Mouse (Mus musculus): ENCODE data around the gene Prrg2. TPM values are rescaled to one million over a fixed set of nuclear protein-coding genes. Genes with fewer than 3 reads are reported as not detected.

Prrg2 gene
- polyA plus RNA-seq, 1 experiment from 2014 or later: 24.7 TPM

- peak; percentile 95 for ATAC-seq (ENCODE audit: insufficient read depth, low FRiP score)
- Histone ChIP-seq H3K27me3 (ENCODE audit: control insufficient read depth, insufficient read depth, low read length) (no peaks in the 10 kb centered on the region), H3K4me1 (ENCODE audit: control insufficient read depth, insufficient read depth, low read length) (peaks cover 8% of the 10 kb centered on the region), H3K9me3 (replicated peaks; ENCODE audit: control insufficient read depth, low read length) (no peaks in the 10 kb centered on the region), H3K4me3 (replicated peaks; ENCODE audit: low read length) (peak within 1 kb of the TSS; percentile 49), H3K4me2 (ENCODE audit: low read depth, low read length) (peak within 1 kb of the TSS; percentile 56), H3K27ac (ENCODE audit: low read length) (peak within 1 kb of the TSS; percentile 90), H3K36me3 (ENCODE audit: control insufficient read depth, insufficient read depth, low read length) (0 out of 2 replicates have a peak, but pooled peaks cover 3% of the 10 kb centered on the region), H3K9ac (ENCODE audit: low read length) (peak within 1 kb of the TSS; percentile 81)
- under 1% methylated on average over 16 of the region's 16 CpGs for WGBS
Measured at GRCm38 (mm10) chr7:45092048-45092447, 29.6 kb upstream of the Prrg2 start, which contains the start of gene Rcn3. Gene Rcn3, minus strand, starts transcription at chr7:45092221.

- peak overlapping the region; percentile 90 for H3K27ac ChIP-seq (ENCODE audit: low read length)
- H3K4me1 ChIP-seq (ENCODE audit: control insufficient read depth, insufficient read depth, low read length): peaks cover 8% of the 10 kb centered on the region
- H3K9ac ChIP-seq (ENCODE audit: low read length): peak overlapping the region; percentile 81
- H3K27me3 ChIP-seq (ENCODE audit: control insufficient read depth, insufficient read depth, low read length): no peaks in the 10 kb centered on the region
- H3K9me3 ChIP-seq (replicated peaks; ENCODE audit: control insufficient read depth, low read length): no peaks in the 10 kb centered on the region
- 8% methylated on average over 35 of the region's 35 CpGs for WGBS
- ATAC-seq (ENCODE audit: insufficient read depth, low FRiP score): peak; percentile 48
- peak overlapping the region; percentile 49 for H3K4me3 ChIP-seq (replicated peaks; ENCODE audit: low read length)
- peak overlapping the region; percentile 56 for H3K4me2 ChIP-seq (ENCODE audit: low read depth, low read length)
- H3K36me3 ChIP-seq (ENCODE audit: control insufficient read depth, insufficient read depth, low read length): peaks cover 7% of the 10 kb centered on the region
Measured at GRCm38 (mm10) chr7:45091001-45091990, 28.8 kb upstream of the Prrg2 start.

GRCm38 (mm10) chr7:45090251-45090977 is 27.9 kb upstream of the Prrg2 start:
- H3K4me3 ChIP-seq (replicated peaks; ENCODE audit: low read length): peak overlapping the region; percentile 49
- H3K4me2 ChIP-seq (ENCODE audit: low read depth, low read length): peak overlapping the region; percentile 56
- no peaks in the 10 kb centered on the region for H3K27me3 ChIP-seq (ENCODE audit: control insufficient read depth, insufficient read depth, low read length)
- H3K27ac ChIP-seq (ENCODE audit: low read length): peak overlapping the region; percentile 90
- peak overlapping the region; percentile 81 for H3K9ac ChIP-seq (ENCODE audit: low read length)
- H3K9me3 ChIP-seq (replicated peaks; ENCODE audit: control insufficient read depth, low read length): no peaks in the 10 kb centered on the region
- peaks cover 13% of the 10 kb centered on the region for H3K36me3 ChIP-seq (ENCODE audit: control insufficient read depth, insufficient read depth, low read length)
- no peak for ATAC-seq (ENCODE audit: insufficient read depth, low FRiP score)
- H3K4me1 ChIP-seq (ENCODE audit: control insufficient read depth, insufficient read depth, low read length): peaks cover 8% of the 10 kb centered on the region
- 75% methylated on average over 13 of the region's 13 CpGs for WGBS

GRCm38 (mm10) chr7:45088597-45088996 is 26.1 kb upstream of the Prrg2 start:
- no peak for ATAC-seq (ENCODE audit: insufficient read depth, low FRiP score)
- Histone ChIP-seq H3K4me2 (ENCODE audit: low read depth, low read length) (no peak overlapping the region), H3K9ac (ENCODE audit: low read length) (no peak overlapping the region), H3K27me3 (ENCODE audit: control insufficient read depth, insufficient read depth, low read length) (no peaks in the 10 kb centered on the region), H3K27ac (ENCODE audit: low read length) (no peak overlapping the region), H3K9me3 (replicated peaks; ENCODE audit: control insufficient read depth, low read length) (no peaks in the 10 kb centered on the region), H3K4me3 (replicated peaks; ENCODE audit: low read length) (no peak overlapping the region), H3K36me3 (ENCODE audit: control insufficient read depth, insufficient read depth, low read length) (peaks cover 13% of the 10 kb centered on the region), H3K4me1 (ENCODE audit: control insufficient read depth, insufficient read depth, low read length) (peaks cover 8% of the 10 kb centered on the region)
- 90% methylated on average over 17 of the region's 17 CpGs for WGBS

- Histone ChIP-seq H3K27ac (ENCODE audit: low read length) (no peak overlapping the region), H3K4me2 (ENCODE audit: low read depth, low read length) (no peak overlapping the region), H3K4me1 (ENCODE audit: control insufficient read depth, insufficient read depth, low read length) (0 out of 2 replicates have a peak, but pooled peaks cover 3% of the 10 kb centered on the region), H3K9me3 (replicated peaks; ENCODE audit: control insufficient read depth, low read length) (no peaks in the 10 kb centered on the region), H3K36me3 (ENCODE audit: control insufficient read depth, insufficient read depth, low read length) (peaks cover 13% of the 10 kb centered on the region), H3K9ac (ENCODE audit: low read length) (no peak overlapping the region), H3K4me3 (replicated peaks; ENCODE audit: low read length) (no peak overlapping the region), H3K27me3 (ENCODE audit: control insufficient read depth, insufficient read depth, low read length) (no peaks in the 10 kb centered on the region)
- ATAC-seq (ENCODE audit: insufficient read depth, low FRiP score): no peak
- WGBS: 81% methylated on average over 4 of the region's 4 CpGs
Measured at GRCm38 (mm10) chr7:45086084-45086483, 23.6 kb upstream of the Prrg2 start.

- H3K36me3 ChIP-seq (ENCODE audit: control insufficient read depth, insufficient read depth, low read length): peaks cover 13% of the 10 kb centered on the region
- no peak overlapping the region for H3K4me2 ChIP-seq (ENCODE audit: low read depth, low read length)
- no peak overlapping the region for H3K27ac ChIP-seq (ENCODE audit: low read length)
- H3K27me3 ChIP-seq (ENCODE audit: control insufficient read depth, insufficient read depth, low read length): no peaks in the 10 kb centered on the region
- no peak for ATAC-seq (ENCODE audit: insufficient read depth, low FRiP score)
- 81% methylated on average over 22 of the region's 22 CpGs for WGBS
- H3K4me3 ChIP-seq (replicated peaks; ENCODE audit: low read length): no peak overlapping the region
- 0 out of 2 replicates have a peak, but pooled peaks cover 3% of the 10 kb centered on the region for H3K4me1 ChIP-seq (ENCODE audit: control insufficient read depth, insufficient read depth, low read length)
- no peak overlapping the region for H3K9ac ChIP-seq (ENCODE audit: low read length)
- no peaks in the 10 kb centered on the region for H3K9me3 ChIP-seq (replicated peaks; ENCODE audit: control insufficient read depth, low read length)
Measured at GRCm38 (mm10) chr7:45083300-45083890, 20.9 kb upstream of the Prrg2 start.

- Histone ChIP-seq H3K4me3 (replicated peaks; ENCODE audit: low read length) (no peak overlapping the region), H3K27ac (ENCODE audit: low read length) (peak overlapping the region; percentile 54), H3K36me3 (ENCODE audit: control insufficient read depth, insufficient read depth, low read length) (peaks cover 13% of the 10 kb centered on the region), H3K4me1 (ENCODE audit: control insufficient read depth, insufficient read depth, low read length) (0 out of 2 replicates have a peak, but pooled peaks cover 3% of the 10 kb centered on the region), H3K27me3 (ENCODE audit: control insufficient read depth, insufficient read depth, low read length) (no peaks in the 10 kb centered on the region), H3K9ac (ENCODE audit: low read length) (no peak overlapping the region), H3K4me2 (ENCODE audit: low read depth, low read length) (peak overlapping the region; percentile 2; the same call in 1 of the 2 replicates), H3K9me3 (replicated peaks; ENCODE audit: control insufficient read depth, low read length) (no peaks in the 10 kb centered on the region)
- WGBS: 64% methylated on average over 25 of the region's 25 CpGs
- ATAC-seq (ENCODE audit: insufficient read depth, low FRiP score): no peak
Measured at GRCm38 (mm10) chr7:45082401-45083299, 20.2 kb upstream of the Prrg2 start.

GRCm38 (mm10) chr7:45081016-45081415 is 18.5 kb upstream of the Prrg2 start:
- WGBS: 52% methylated on average over 5 of the region's 5 CpGs
- Histone ChIP-seq H3K4me2 (ENCODE audit: low read depth, low read length) (no peak overlapping the region), H3K36me3 (ENCODE audit: control insufficient read depth, insufficient read depth, low read length) (peaks cover 7% of the 10 kb centered on the region; the same call in 1 of the 2 replicates), H3K9ac (ENCODE audit: low read length) (no peak overlapping the region), H3K9me3 (replicated peaks; ENCODE audit: control insufficient read depth, low read length) (no peaks in the 10 kb centered on the region), H3K4me1 (ENCODE audit: control insufficient read depth, insufficient read depth, low read length) (0 out of 2 replicates have a peak, but pooled peaks cover 3% of the 10 kb centered on the region), H3K27ac (ENCODE audit: low read length) (no peak overlapping the region), H3K4me3 (replicated peaks; ENCODE audit: low read length) (no peak overlapping the region), H3K27me3 (ENCODE audit: control insufficient read depth, insufficient read depth, low read length) (no peaks in the 10 kb centered on the region)
- no peak for ATAC-seq (ENCODE audit: insufficient read depth, low FRiP score)

Data from stomach, embryonic 16.5 days (tissue).